Mouse (Mus musculus): Measurements from ENCODE around the gene Stil.

The Stil gene

GRCm38 (mm10) chr4:115083031-115083430 is 83.1 kb downstream of the Stil start:
- no peak for DNase-seq (ENCODE audit: low spot score in 2 of 2)

DNA sequence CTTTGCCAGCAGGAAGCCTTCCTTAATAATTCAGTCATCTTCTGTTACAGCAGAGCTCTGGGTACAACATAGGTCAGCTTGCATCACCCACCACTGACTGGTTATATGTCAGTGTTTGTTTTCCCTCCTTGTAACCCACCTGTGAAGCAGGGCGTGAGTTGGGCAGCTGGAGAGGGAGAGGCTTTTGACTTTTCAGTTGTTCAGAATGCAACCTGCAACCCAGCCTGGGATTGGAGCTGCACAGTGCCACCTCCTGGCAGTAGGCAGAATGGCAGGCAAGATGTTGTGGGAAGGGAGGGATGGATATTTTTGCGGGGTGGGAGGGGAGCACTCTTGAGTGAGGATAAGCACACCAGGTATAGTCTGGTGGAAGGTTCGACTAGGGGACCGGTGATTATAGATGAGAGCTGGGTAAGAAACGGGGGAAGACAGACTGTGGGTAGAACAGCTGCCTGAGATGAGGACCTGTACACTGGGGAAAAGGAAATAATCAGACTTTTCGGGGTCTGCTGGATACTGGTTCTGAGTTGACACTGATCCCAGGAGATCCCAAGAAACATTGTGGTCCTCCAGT is 85.7 kb downstream of the Stil start:
- no peak for DNase-seq (ENCODE audit: low spot score in 2 of 2)

GRCm38 (mm10) chr4:115086257-115086656 is 86.3 kb downstream of the Stil start:
- no peak for DNase-seq (ENCODE audit: low spot score in 2 of 2)

GRCm38 (mm10) chr4:115086763-115087415 is 86.9 kb downstream of the Stil start:
- no peak for DNase-seq (ENCODE audit: low spot score in 2 of 2)

DNA sequence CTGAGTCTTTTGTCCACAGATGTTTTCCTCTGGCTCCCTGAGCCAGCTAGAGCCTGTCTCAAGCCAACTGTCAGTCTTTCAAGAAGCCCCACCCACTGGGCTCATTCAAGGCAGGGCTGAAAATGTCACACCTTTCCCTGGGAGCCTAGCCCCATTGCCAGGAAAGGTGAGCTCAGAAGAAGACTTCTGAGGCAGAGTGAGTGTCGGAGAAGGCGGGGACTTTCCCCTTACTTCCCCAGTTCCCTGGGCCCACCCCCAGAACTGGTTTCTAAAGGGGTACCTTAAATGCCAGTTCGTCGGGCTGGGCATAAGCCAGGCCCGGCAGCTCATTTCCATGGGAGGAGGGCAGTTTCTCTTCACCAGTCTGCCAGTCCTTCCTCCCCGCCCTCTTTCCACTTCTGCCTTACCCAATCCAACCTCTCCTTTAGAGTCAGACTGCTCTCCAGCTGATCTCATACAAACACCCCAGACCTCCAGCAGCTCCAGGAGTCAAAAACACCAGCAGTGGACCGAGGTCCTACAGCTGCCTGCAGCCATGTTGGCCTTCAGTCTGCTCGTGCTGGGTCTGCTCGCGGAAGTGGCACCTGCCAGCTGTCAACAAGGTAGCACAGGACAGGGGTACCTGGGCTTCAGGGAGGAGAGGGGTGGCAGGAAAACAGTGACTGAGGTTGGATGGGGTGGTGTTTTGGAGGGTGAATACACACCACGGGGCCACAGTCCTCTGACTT is 88.8 kb downstream of the Stil start, which contains the start of gene Pdzk1ip1:
Gene Pdzk1ip1, plus strand, starts transcription at position 98 of the 728 bp plus-strand sequence.
- no peak for DNase-seq (ENCODE audit: low spot score in 2 of 2)

- no peak for DNase-seq (ENCODE audit: low spot score in 2 of 2)
Measured at GRCm38 (mm10) chr4:115090592-115090991, 90.6 kb downstream of the Stil start.

DNA sequence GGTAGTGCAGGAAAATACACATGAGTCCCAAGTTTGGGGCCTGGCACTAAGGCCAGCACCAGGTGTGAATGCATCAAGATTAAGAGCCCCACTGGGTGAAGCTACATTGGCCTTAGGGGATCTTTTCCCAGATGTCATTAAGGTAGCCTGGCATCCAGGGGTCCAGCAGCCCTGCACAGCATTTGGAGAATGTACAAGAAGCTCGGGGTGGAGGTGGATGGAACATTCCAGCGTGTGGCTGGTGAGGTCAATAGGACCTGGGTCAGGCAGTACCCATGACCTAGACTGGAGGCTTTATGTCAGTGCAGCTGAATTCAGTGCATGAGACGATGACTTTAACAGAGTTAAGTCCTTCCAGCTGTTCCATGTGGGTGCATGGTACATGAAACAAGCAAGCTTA is 91.8 kb downstream of the Stil start:
- DNase-seq (ENCODE audit: low spot score in 2 of 2), result no peak
